Mouse (Mus musculus): ENCODE measurements around the gene Adra1b. TPM values are rescaled to one million over a fixed set of nuclear protein-coding genes. Genes with fewer than 3 reads are reported as not detected.

Gene Adra1b
- polyA plus RNA-seq (2012; rRNA removed) (2.3 and 3.9 TPM in 2 replicates), polyA plus RNA-seq (2014; fragmentation: Nextera tagmentation; extraction: Ambion mirVana) (0.55 and 0.99 TPM in 2 replicates)

DNA sequence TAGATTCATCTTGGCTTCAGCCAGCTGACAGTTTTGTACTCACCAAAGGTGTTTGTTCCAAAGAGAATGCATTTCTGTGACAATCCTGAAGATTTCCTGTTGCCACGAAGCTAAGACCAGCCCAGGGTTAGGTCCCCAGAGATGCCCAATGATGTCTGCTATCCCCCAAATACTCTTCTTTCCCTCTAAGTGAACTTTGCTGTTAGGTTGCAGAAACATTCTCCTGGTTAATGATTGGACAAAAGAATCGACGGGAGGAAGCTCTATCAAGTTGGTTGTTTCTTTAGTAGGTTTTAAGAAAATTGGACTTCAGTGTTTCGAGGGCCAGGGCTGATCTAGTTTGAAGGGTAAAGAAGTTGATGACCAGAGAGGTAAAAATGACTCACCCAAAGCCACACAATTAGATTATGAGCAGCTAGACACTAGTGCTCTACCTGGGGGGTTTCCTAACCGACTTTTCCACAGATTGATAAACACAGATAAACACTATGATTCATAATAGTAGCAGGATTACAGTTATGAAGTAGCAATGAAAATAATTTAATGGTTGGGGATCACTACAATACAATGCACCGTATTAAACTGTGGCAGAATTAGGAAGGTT, at the start of gene Adra1b:
TSS of gene Adra1b (minus strand) at position 160 of the 604 bp plus-strand sequence.
- Histone ChIP-seq H3K4me3 (replicated peaks; ENCODE audit: low read length) (no peak within 1 kb of the TSS), H3K36me3 (ENCODE audit: control insufficient read depth, insufficient read depth, low read length) (no peaks in the 10 kb centered on the region), H3K27me3 (ENCODE audit: control insufficient read depth, insufficient read depth, low read length) (no peaks in the 10 kb centered on the region), H3K4me2 (replicated peaks; ENCODE audit: low read depth, low read length, severe bottlenecking) (no peak within 1 kb of the TSS), H3K4me1 (ENCODE audit: control insufficient read depth, insufficient read depth, low read length) (no peaks in the 10 kb centered on the region), H3K27ac (replicated peaks; ENCODE audit: low read depth, low read length) (no peak within 1 kb of the TSS), H3K9me3 (ENCODE audit: control insufficient read depth, low read length) (no peaks in the 10 kb centered on the region), H3K9ac (ENCODE audit: low read depth, low read length, severe bottlenecking) (no peak within 1 kb of the TSS)
- DNase-seq (ENCODE audit: low spot score) (no peak), ATAC-seq (ENCODE audit: low FRiP score, low read depth) (no peak)
- 87% methylated on average over 6 of the region's 6 CpGs for WGBS
- TF ChIP-seq POLR2A (IDR thresholded peaks at IDR 0.05; ENCODE audit: borderline replicate concordance, extremely low read depth, insufficient read depth, insufficient read length): no peak

DNA sequence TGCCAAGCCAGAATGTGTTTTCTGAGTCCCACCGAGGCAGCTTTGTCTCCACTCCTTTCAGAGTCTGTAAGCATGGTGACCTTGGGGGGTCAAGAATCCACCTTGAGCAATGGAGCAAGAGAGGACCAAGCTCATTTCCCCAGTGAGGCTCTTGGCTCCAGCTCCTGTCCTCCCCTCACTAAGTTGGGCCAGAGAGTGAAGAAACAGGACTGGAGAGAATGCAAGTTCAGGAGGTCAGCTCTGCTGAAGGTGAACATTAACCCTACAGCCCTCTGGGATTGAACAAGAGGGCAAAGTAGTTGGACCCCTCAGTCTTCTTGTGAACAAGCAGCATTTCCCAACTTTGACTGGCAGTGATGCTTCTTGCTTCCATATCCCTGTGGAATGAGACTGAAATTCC, 49.3 kb upstream of the Adra1b start:
- Histone ChIP-seq H3K36me3 (ENCODE audit: control insufficient read depth, insufficient read depth, low read length) (no peaks in the 10 kb centered on the region), H3K27ac (replicated peaks; ENCODE audit: low read depth, low read length) (no peak overlapping the region), H3K4me3 (replicated peaks; ENCODE audit: low read length) (no peak overlapping the region), H3K4me1 (ENCODE audit: control insufficient read depth, insufficient read depth, low read length) (no peaks in the 10 kb centered on the region), H3K27me3 (ENCODE audit: control insufficient read depth, insufficient read depth, low read length) (no peaks in the 10 kb centered on the region), H3K9ac (ENCODE audit: low read depth, low read length, severe bottlenecking) (no peak overlapping the region), H3K9me3 (ENCODE audit: control insufficient read depth, low read length) (no peaks in the 10 kb centered on the region), H3K4me2 (replicated peaks; ENCODE audit: low read depth, low read length, severe bottlenecking) (no peak overlapping the region)
- no peak for TF ChIP-seq POLR2A (IDR thresholded peaks at IDR 0.05; ENCODE audit: borderline replicate concordance, extremely low read depth, insufficient read depth, insufficient read length)
- 88% methylated on average over 1 of the region's 1 CpGs for WGBS
- ATAC-seq (ENCODE audit: low FRiP score, low read depth): no peak
- DNase-seq (ENCODE audit: low spot score): no peak

DNA sequence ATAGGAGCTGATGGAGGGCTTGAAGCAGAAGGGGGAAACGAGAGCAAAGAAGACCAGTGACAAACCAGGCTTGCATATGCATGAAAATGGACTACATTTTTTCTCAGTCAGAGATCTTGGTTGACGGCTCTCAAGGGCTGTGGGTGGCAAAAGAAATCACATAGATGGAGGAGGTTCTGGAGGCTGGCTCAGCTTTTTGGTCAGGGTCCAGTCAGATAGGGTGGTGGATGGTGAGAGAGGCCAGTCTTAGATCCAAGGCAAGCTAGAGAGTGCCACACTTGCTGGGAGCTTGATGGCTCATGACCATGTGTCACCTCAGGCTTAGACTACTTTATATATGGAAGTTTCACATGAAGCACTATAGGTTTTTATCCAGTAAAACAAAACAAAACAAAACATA, 42.8 kb upstream of the Adra1b start:
- H3K27me3 ChIP-seq (ENCODE audit: control insufficient read depth, insufficient read depth, low read length): no peaks in the 10 kb centered on the region
- no peak overlapping the region for H3K27ac ChIP-seq (replicated peaks; ENCODE audit: low read depth, low read length)
- no peak for TF ChIP-seq POLR2A (IDR thresholded peaks at IDR 0.05; ENCODE audit: borderline replicate concordance, extremely low read depth, insufficient read depth, insufficient read length)
- H3K9ac ChIP-seq (ENCODE audit: low read depth, low read length, severe bottlenecking): no peak overlapping the region
- DNase-seq (ENCODE audit: low spot score) (no peak), ATAC-seq (ENCODE audit: low FRiP score, low read depth) (no peak)
- no peaks in the 10 kb centered on the region for H3K4me1 ChIP-seq (ENCODE audit: control insufficient read depth, insufficient read depth, low read length)
- 72% methylated on average over 2 of the region's 2 CpGs for WGBS
- H3K36me3 ChIP-seq (ENCODE audit: control insufficient read depth, insufficient read depth, low read length): no peaks in the 10 kb centered on the region
- no peak overlapping the region for H3K4me2 ChIP-seq (replicated peaks; ENCODE audit: low read depth, low read length, severe bottlenecking)
- H3K9me3 ChIP-seq (ENCODE audit: control insufficient read depth, low read length): no peaks in the 10 kb centered on the region
- H3K4me3 ChIP-seq (replicated peaks; ENCODE audit: low read length): no peak overlapping the region

DNA sequence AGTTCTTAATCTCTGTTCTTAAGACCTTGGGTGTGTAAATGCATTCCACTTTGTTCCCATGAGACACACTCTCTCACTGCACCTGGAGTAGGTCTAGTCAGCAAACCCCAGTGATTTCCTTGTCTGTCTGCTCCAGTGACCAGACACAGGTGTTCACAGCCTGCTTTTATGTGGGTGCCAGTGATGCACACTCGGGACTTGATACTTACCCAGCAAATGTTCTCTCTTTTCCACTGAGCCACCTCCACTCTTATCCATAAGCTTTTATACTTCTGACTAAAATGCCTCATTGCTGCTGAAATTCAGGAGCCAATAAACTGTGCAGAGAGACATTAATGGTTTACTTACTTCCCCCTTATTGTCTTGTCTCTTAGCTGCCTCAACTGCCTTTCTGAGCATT, 42.2 kb upstream of the Adra1b start:
- ATAC-seq (ENCODE audit: low FRiP score, low read depth) (no peak), DNase-seq (ENCODE audit: low spot score) (no peak)
- WGBS: 55% methylated on average over 1 of the region's 1 CpGs
- no peak overlapping the region for H3K4me3 ChIP-seq (replicated peaks; ENCODE audit: low read length)
- H3K4me1 ChIP-seq (ENCODE audit: control insufficient read depth, insufficient read depth, low read length): no peaks in the 10 kb centered on the region
- no peak for TF ChIP-seq POLR2A (IDR thresholded peaks at IDR 0.05; ENCODE audit: borderline replicate concordance, extremely low read depth, insufficient read depth, insufficient read length)
- H3K27me3 ChIP-seq (ENCODE audit: control insufficient read depth, insufficient read depth, low read length): no peaks in the 10 kb centered on the region
- no peak overlapping the region for H3K27ac ChIP-seq (replicated peaks; ENCODE audit: low read depth, low read length)
- H3K9ac ChIP-seq (ENCODE audit: low read depth, low read length, severe bottlenecking): no peak overlapping the region
- no peaks in the 10 kb centered on the region for H3K9me3 ChIP-seq (ENCODE audit: control insufficient read depth, low read length)
- no peaks in the 10 kb centered on the region for H3K36me3 ChIP-seq (ENCODE audit: control insufficient read depth, insufficient read depth, low read length)
- H3K4me2 ChIP-seq (replicated peaks; ENCODE audit: low read depth, low read length, severe bottlenecking): no peak overlapping the region

DNA sequence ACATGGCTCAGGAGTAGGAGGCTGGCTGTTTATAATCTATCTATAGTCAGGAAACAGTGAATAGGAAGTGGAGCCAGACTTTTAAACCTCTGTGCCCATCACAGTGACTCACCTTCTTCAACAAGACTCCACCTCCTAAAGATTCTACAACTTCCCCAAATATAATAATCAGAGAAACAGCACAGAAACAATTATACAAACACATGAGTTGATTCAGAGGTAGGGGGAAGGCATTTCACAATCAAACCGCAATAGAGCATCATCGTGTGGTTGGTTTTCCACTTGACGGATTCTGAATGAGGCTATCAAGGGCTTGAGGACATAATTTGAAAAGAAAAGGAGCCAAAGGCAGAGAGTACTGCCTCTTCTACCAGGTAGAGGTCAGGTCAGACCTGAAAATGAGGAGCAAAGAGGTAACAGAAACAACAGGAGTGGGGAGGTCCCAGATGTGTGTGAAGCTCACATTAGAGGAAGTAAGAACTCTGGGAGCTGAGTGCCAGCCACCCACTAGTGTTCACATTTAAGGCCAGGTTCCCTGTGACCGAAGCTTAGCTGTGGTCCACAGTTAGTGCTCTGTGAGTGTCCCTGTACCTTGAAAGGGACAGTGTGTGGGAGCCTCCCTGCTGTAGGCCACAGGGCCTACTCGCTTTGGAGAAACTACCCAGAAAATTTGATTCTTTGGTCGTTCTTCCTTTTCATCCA, 39.6 kb upstream of the Adra1b start:
- WGBS: 90% methylated on average over 6 of the region's 6 CpGs
- H3K4me3 ChIP-seq (replicated peaks; ENCODE audit: low read length): no peak overlapping the region
- no peaks in the 10 kb centered on the region for H3K27me3 ChIP-seq (ENCODE audit: control insufficient read depth, insufficient read depth, low read length)
- no peak for TF ChIP-seq POLR2A (IDR thresholded peaks at IDR 0.05; ENCODE audit: borderline replicate concordance, extremely low read depth, insufficient read depth, insufficient read length)
- no peak overlapping the region for H3K27ac ChIP-seq (replicated peaks; ENCODE audit: low read depth, low read length)
- H3K9ac ChIP-seq (ENCODE audit: low read depth, low read length, severe bottlenecking): no peak overlapping the region
- DNase-seq (ENCODE audit: low spot score) (no peak), ATAC-seq (ENCODE audit: low FRiP score, low read depth) (no peak)
- no peaks in the 10 kb centered on the region for H3K36me3 ChIP-seq (ENCODE audit: control insufficient read depth, insufficient read depth, low read length)
- H3K4me1 ChIP-seq (ENCODE audit: control insufficient read depth, insufficient read depth, low read length): no peaks in the 10 kb centered on the region
- no peak overlapping the region for H3K4me2 ChIP-seq (replicated peaks; ENCODE audit: low read depth, low read length, severe bottlenecking)
- H3K9me3 ChIP-seq (ENCODE audit: control insufficient read depth, low read length): no peaks in the 10 kb centered on the region

All from limb, embryonic 14.5 days (tissue).